Mouse (Mus musculus) spleen, adult 2 months (tissue): ENCODE results near the gene Sphk1.

Experiments
- CTCF ChIP-seq: fragments of 200-500 bp; IDR thresholded peaks from 2 replicates; pipeline ENCODE4 v1.5.1; 2011; ENCODE audit warnings: mild to moderate bottlenecking, inconsistent platforms; ENCODE audit not compliant: insufficient read depth, insufficient read length, insufficient replicate concordance; ENCODE audit errors: extremely low read depth
- POLR2A ChIP-seq: fragments of 200-500 bp; IDR thresholded peaks from 2 replicates; pipeline ENCODE4 v1.6.1; 2011; ENCODE audit warnings: low read depth, low read length, inconsistent platforms

DNA sequence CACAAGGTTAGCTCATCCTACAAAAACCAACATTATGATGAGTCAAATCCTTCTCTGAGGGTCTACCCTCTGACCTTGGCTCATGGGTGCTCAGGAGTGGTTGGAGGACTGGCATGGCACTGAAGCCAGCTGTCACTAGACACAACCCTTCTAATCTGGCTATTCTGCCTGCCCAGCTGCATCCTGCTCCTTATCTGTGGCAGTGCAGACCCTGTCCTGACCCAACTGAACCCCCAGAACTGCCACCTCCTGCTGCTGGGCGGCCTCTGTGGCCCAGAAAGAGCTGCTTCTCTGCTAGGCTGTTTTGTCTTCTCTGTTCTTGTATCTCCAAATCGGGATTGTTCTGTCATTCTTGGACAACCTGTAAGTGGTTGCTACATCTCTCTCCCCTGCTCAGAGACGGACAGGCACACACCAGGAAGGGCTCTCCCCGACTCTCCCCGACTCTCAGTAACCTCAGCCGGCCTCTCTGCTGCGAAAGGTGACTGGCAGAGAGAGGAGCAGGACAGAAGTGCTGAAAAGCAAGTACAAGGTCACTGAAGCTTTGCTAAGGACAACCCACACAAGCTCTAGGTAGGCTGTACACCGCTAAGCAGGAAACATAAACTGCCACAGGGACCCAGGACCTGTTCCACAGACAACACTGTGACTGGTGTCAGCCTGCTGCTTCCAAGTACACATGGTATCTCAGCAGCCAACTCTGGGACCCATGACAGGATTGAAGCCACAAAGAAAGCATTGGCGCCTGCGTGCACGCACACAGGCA lies 18.7 kb downstream of the Sphk1 start:
- TF ChIP-seq CTCF = no peak
- TF ChIP-seq POLR2A = no peak
